ENCODE assay signal across 11 mouse cellular contexts in the genomic region with DNA sequence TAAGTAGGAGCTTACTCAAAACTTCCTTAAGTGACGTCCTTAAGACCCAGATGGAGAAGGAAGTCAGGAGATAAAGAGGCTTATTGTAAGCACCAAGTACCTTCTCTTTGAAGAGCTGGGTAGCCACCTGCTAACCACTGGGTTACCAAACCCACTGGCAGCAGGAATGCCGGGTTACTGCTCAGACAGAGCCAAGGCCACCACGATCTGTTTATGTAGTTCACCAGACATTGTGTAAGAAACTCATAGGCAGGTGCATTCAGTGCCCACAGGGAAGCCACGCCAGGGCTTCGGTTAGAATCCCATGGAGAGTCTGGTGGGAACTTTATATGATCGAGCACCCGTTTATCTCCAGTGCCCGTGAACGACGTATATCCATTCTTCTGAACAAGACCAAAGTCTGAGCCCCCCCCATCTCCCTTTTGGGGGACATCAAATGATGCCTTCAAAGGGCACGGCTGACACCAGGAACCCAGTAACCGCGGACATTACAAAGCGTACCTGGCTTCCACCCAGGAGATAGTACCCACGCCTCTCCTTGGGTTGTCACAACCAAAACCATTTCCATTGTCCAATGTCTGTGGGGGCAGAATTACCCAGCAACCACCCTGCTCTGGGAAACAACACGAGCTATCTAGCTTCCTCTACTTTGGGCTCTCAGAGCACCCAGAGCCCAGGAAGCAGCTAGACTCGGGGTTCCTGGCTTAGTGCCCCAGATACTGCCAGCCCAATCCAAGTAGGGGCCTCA. TPM values are rescaled to one million over a fixed set of nuclear protein-coding genes. Genes with fewer than 3 reads are reported as not detected.
DNase-seq lines count a peak whose midpoint lies in the region; ATAC-seq and TF ChIP-seq lines count a peak whose summit lies in the region.
"Had no signal": no experiment of that assay in that cellular context is flagged by ENCODE, and none has a peak within 500 bp of the region (broad histone marks: within the 10 kb centered on the region; RNA-seq: fewer than 3 reads in every experiment).

No protein-coding gene starts in this region.

- TF ChIP-seq EP300 in lung, postnatal 0 days (IDR thresholded peaks at IDR 0.05), result no peak

- peak; percentile 13 for DNase-seq in CD4-positive, CD25-positive, alpha-beta regulatory T cell, adult 2 months (ENCODE audit: low read depth, low spot score)
- peak; percentile 39 for DNase-seq in lung, postnatal 0 days (ENCODE audit: low spot score)
- DNase-seq in lung, postnatal 10 days, result no peak
- no peak for DNase-seq in adrenal gland, postnatal 4 days (ENCODE audit: low spot score in 2 of 2)
- no peak for DNase-seq in liver, embryonic 11.5 days (ENCODE audit: low spot score)
- DNase-seq: gastrocnemius, postnatal 14 days; heart, postnatal 10 days; liver, embryonic 13.5 days had no signal

- no peaks in the 10 kb centered on the region for H3K4me1 ChIP-seq in lung, postnatal 0 days (ENCODE audit: insufficient read depth, low read depth, low read length)
- peaks cover 60% of the 10 kb centered on the region for H3K4me1 ChIP-seq in forebrain, embryonic 15.5 days
- H3K4me1 ChIP-seq in limb, embryonic 15.5 days, result peaks cover 40% of the 10 kb centered on the region
- no peaks in the 10 kb centered on the region for H3K4me1 ChIP-seq in liver, embryonic 11.5 days (replicated peaks; ENCODE audit: control insufficient read depth, insufficient read depth, low read length)
- H3K4me1 ChIP-seq: liver, embryonic 13.5 days had no signal

- no peaks in the 10 kb centered on the region for H3K27me3 ChIP-seq in lung, postnatal 0 days (replicated peaks; ENCODE audit: insufficient read depth, low read length)
- no peaks in the 10 kb centered on the region for H3K27me3 ChIP-seq in forebrain, embryonic 15.5 days
- H3K27me3 ChIP-seq in limb, embryonic 15.5 days, result no peaks in the 10 kb centered on the region
- peaks cover 15% of the 10 kb centered on the region for H3K27me3 ChIP-seq in liver, embryonic 11.5 days (replicated peaks; ENCODE audit: control insufficient read depth, insufficient read depth, low read length)
- H3K27me3 ChIP-seq: liver, embryonic 13.5 days had no signal

- no peak overlapping the region for H3K9ac ChIP-seq in lung, postnatal 0 days (replicated peaks; ENCODE audit: low read depth)
- no peak overlapping the region for H3K9ac ChIP-seq in forebrain, embryonic 15.5 days (replicated peaks)
- H3K9ac ChIP-seq in limb, embryonic 15.5 days, result no peak overlapping the region
- no peak overlapping the region for H3K9ac ChIP-seq in liver, embryonic 11.5 days (ENCODE audit: low read depth, low read length)
- H3K9ac ChIP-seq: liver, embryonic 13.5 days had no signal

- 57% methylated on average over 17 of the region's 17 CpGs for WGBS in lung, postnatal 0 days
- WGBS in forebrain, embryonic 15.5 days, result 62% methylated on average over 17 of the region's 17 CpGs
- 80% methylated on average over 17 of the region's 17 CpGs for WGBS in limb, embryonic 15.5 days
- WGBS in liver, embryonic 11.5 days, result 74% methylated on average over 17 of the region's 17 CpGs

- TF ChIP-seq CTCF in lung, postnatal 0 days (IDR thresholded peaks at IDR 0.05), result no peak

- H3K4me2 ChIP-seq in lung, postnatal 0 days (replicated peaks; ENCODE audit: low read depth, low read length), result no peak overlapping the region
- H3K4me2 ChIP-seq in forebrain, embryonic 15.5 days (replicated peaks), result no peak overlapping the region
- H3K4me2 ChIP-seq in limb, embryonic 15.5 days, result no peak overlapping the region
- H3K4me2 ChIP-seq in liver, embryonic 11.5 days, result no peak overlapping the region
- H3K4me2 ChIP-seq: liver, embryonic 13.5 days had no signal

- no peaks in the 10 kb centered on the region for H3K9me3 ChIP-seq in lung, postnatal 0 days (ENCODE audit: low read length)
- H3K9me3 ChIP-seq in forebrain, embryonic 15.5 days, result no peaks in the 10 kb centered on the region
- H3K9me3 ChIP-seq in limb, embryonic 15.5 days, result no peaks in the 10 kb centered on the region
- no peaks in the 10 kb centered on the region for H3K9me3 ChIP-seq in liver, embryonic 11.5 days (ENCODE audit: control insufficient read depth, low read length)
- H3K9me3 ChIP-seq: liver, embryonic 13.5 days had no signal

- no peaks in the 10 kb centered on the region for H3K36me3 ChIP-seq in lung, postnatal 0 days (ENCODE audit: insufficient read depth, low read length)
- H3K36me3 ChIP-seq in forebrain, embryonic 15.5 days, result no peaks in the 10 kb centered on the region
- H3K36me3 ChIP-seq in limb, embryonic 15.5 days, result no peaks in the 10 kb centered on the region
- no peaks in the 10 kb centered on the region for H3K36me3 ChIP-seq in liver, embryonic 11.5 days (ENCODE audit: control insufficient read depth, insufficient read depth, low read length)
- H3K36me3 ChIP-seq: liver, embryonic 13.5 days had no signal

- ATAC-seq in CD4-positive, CD25-positive, alpha-beta regulatory T cell, adult 4 months, result no peak
- peak; percentile 37 for ATAC-seq in lung, postnatal 0 days
- no peak for ATAC-seq in forebrain, embryonic 15.5 days (replicated peaks)
- ATAC-seq in limb, embryonic 15.5 days (ENCODE audit: insufficient number of reproducible peaks, low FRiP score, low TSS enrichment, low read depth), result no peak
- ATAC-seq in liver, embryonic 11.5 days (replicated peaks; ENCODE audit: low FRiP score), result no peak

- H3K4me3 ChIP-seq in lung, postnatal 0 days (ENCODE audit: low read depth, low read length), result no peak overlapping the region
- no peak overlapping the region for H3K4me3 ChIP-seq in forebrain, embryonic 15.5 days
- no peak overlapping the region for H3K4me3 ChIP-seq in limb, embryonic 15.5 days
- no peak overlapping the region for H3K4me3 ChIP-seq in liver, embryonic 11.5 days (ENCODE audit: low read depth, low read length)
- H3K4me3 ChIP-seq: liver, embryonic 13.5 days had no signal

- peak overlapping the region; percentile 66 for H3K27ac ChIP-seq in lung, postnatal 0 days (ENCODE audit: low read length)
- H3K27ac ChIP-seq in forebrain, embryonic 15.5 days (replicated peaks), result peak overlapping the region; percentile 95
- peak overlapping the region; percentile 63; the same call in 1 of the 2 replicates for H3K27ac ChIP-seq in limb, embryonic 15.5 days
- H3K27ac ChIP-seq in liver, embryonic 11.5 days (ENCODE audit: low read depth, low read length), result no peak overlapping the region
- H3K27ac ChIP-seq: liver, embryonic 13.5 days had no signal

RNA-seq across cellular contexts. Expression of a gene that starts 42.7 kb away (rescaled TPM):
- polyA plus RNA-seq in CD4-positive, CD25-positive, alpha-beta regulatory T cell, adult 4 months (2017; shearing (Covaris generic)), result 1 to 10 TPM; 3.3 to 3.8 TPM
- 2.1 and 2.2 TPM in 2 replicates for polyA plus RNA-seq in lung, postnatal 0 days (2015; fragmentation: Nextera tagmentation; extraction: Ambion mirVana)
- 5.8 and 7.2 TPM in 2 replicates for polyA plus RNA-seq in forebrain, embryonic 15.5 days (2015; fragmentation: Nextera tagmentation; extraction: Ambion mirVana)
- 2.7 and 3.6 TPM in 2 replicates for polyA plus RNA-seq in limb, embryonic 15.5 days (2015; fragmentation: Nextera tagmentation; extraction: Ambion mirVana)
- total RNA-seq in adrenal gland, postnatal 4 days (2021), result 10 to 100 TPM; 11.0 to 14.8 TPM
- 0.53 and 1.4 TPM in 2 replicates for polyA plus RNA-seq in liver, embryonic 11.5 days (2014; fragmentation: Nextera tagmentation; extraction: Ambion mirVana)

Comparison
In these comparisons a context has a peak if more than half of its experiments do, and no peak if none do; other contexts are left out.
1. DNase-seq: peak in CD4-positive, CD25-positive, alpha-beta regulatory T cell, adult 2 months (single experiment) and lung, postnatal 0 days (single experiment); none in lung, postnatal 10 days (single experiment), adrenal gland, postnatal 4 days (0 of 2) and liver, embryonic 11.5 days (single experiment).